Mouse (Mus musculus): ENCODE measurements at regions not wholly inside any gene's neighbourhood (a gene's known extent, or its start where the extent isn't known, plus 50 kb on each side); places are given as distances from the start of the nearest gene placed in this dataset.
A peak's percentile ranks its signal among the peaks of the same experiment; 100 is the strongest.

- peak in 1 of 2 experiments; percentile 39 for DNase-seq (ENCODE audit: low spot score in 2 of 2)
Observed at GRCm38 (mm10) chr16:76453457-76454200, 80.0 kb upstream of the Nrip1 start.

- DNase-seq (ENCODE audit: low spot score in 2 of 2), result no peak
Observed at GRCm38 (mm10) chr16:76448773-76449172, 75.1 kb upstream of the Nrip1 start.

- no peak for DNase-seq (ENCODE audit: low spot score in 2 of 2)
Observed at GRCm38 (mm10) chr16:76447033-76447432, 73.4 kb upstream of the Nrip1 start.

GRCm38 (mm10) chr16:76444668-76445067 is 71.0 kb upstream of the Nrip1 start:
- peak in 1 of 2 experiments; percentile 18 for DNase-seq (ENCODE audit: low spot score in 2 of 2)

- no peak for DNase-seq (ENCODE audit: low spot score in 2 of 2)
Observed at GRCm38 (mm10) chr16:76442635-76443034, 69.0 kb upstream of the Nrip1 start.

- DNase-seq (ENCODE audit: low spot score in 2 of 2), result no peak
Observed at GRCm38 (mm10) chr16:76441803-76442448, 68.3 kb upstream of the Nrip1 start.

- DNase-seq (ENCODE audit: low spot score in 2 of 2), result peak; percentile 26 to 50
Observed at GRCm38 (mm10) chr16:76438093-76438883, 64.7 kb upstream of the Nrip1 start.

GRCm38 (mm10) chr16:76436290-76436689 is 62.7 kb upstream of the Nrip1 start:
- no peak for DNase-seq (ENCODE audit: low spot score in 2 of 2)

- DNase-seq (ENCODE audit: low spot score in 2 of 2), result no peak
Observed at GRCm38 (mm10) chr16:76433076-76433825, 59.6 kb upstream of the Nrip1 start.

- DNase-seq (ENCODE audit: low spot score in 2 of 2), result peak; percentile 28 to 82
Observed at GRCm38 (mm10) chr16:76432304-76432703, 58.7 kb upstream of the Nrip1 start.

- no peak for DNase-seq (ENCODE audit: low spot score in 2 of 2)
Observed at GRCm38 (mm10) chr16:76429156-76429555, 55.5 kb upstream of the Nrip1 start.

- no peak for DNase-seq (ENCODE audit: low spot score in 2 of 2)
Observed at GRCm38 (mm10) chr16:76423964-76424363, 50.3 kb upstream of the Nrip1 start.

Measured in urinary bladder, postnatal 36 days (tissue).